Mouse (Mus musculus): ENCODE results near the gene Tle6.

Tle6 gene

DNA sequence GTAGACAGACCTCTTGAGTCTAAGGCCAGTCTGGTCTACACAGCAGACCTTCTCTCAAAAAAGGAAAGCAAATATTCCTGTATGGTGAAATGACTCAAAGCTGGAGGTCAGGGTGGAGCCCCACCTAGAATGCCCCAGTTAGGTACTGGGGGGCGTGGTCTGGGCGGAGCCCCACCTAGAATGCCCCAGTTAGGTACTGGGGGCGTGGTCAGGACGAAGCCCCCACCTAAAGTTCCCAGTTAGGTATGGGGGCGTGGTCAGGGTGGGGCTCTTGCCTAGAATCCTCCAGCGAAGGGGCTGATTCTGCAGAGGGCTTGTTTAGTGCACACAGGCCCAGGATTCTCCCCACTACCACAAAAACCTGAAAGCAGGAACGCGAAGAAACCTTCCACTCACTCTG, 22.6 kb upstream of the Tle6 start:
- DNase-seq (ENCODE audit: low read depth), result no peak

DNA sequence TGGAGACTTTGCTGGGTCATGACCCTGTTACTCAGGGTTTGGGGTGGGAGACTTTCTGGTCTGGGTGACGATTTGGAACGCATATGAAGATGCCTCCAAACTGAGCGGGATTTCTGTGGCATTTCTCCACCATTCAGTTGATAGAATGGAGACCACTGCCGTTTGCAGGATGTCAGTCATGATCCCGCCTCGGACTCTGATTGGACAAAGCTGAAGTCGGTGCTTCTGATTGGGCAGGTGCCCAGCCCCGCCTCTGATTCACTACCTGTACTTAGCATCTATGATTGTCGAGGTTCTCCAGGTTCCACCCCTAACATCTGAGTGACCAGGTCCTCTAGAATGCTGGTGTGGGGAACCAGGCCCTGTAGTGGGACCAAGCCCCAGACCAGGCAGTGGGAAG, 19.9 kb upstream of the Tle6 start:
- DNase-seq (ENCODE audit: low read depth), result no peak

DNA sequence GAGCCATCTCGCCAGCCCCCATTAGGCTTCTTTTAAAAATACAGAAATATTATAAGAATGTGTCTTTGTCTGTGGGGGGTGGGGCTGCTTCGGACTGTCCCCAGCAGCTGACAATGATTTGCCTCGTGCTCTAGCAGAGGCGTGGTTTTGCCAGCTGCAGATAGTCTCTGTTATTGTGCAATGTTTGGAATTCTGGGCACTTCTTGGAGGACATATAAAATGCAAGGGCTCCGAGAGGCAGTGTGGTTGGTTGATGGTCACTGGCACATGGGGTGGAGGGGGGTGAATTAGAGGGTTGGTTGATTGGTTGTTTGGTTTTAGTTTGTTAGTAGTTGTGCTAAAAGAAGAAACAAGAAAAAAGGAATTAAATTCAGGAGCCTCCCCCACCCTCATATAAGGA, 19.1 kb upstream of the Tle6 start:
- no peak for DNase-seq (ENCODE audit: low read depth)

DNA sequence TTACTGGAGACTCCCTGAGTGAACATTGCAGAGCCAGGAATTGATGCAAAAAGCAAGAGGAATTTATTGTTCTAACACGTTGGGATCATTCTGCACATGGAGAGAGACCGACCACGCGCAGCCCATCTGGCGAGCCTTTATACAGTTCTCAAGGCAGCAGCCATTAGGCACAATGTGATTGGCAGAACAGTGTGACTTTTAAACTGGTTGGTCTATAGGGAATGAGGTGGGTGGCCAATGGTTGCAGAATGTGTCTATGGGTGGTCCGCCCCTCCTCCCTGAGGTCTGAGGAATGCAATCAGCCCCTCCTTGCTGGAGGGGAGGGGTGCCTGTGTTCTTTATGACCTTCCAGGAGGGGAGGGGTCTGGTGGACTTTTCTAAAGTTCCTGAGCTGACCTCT, 14.6 kb upstream of the Tle6 start:
- no peak for DNase-seq (ENCODE audit: low read depth)

DNA sequence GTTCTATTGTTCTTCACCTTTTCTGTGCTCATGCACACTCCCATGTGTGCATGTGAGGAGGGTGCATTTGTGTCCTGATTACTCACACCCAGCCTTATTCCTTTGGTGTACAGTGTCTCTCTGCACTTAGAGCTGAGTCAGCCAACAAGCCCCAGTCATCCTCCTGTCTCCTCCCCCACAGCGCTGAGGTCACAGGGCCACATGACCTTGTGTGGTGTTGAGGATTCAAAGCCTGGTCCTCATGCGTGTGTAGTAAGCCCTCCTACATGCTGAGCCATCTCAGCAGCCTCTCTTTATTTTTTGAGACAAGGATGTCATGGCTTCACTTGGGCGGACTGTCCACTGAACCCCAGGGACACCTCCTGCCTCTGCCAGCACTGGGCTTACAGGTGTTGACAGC, 11.9 kb upstream of the Tle6 start:
- DNase-seq (ENCODE audit: low read depth), result no peak

DNA sequence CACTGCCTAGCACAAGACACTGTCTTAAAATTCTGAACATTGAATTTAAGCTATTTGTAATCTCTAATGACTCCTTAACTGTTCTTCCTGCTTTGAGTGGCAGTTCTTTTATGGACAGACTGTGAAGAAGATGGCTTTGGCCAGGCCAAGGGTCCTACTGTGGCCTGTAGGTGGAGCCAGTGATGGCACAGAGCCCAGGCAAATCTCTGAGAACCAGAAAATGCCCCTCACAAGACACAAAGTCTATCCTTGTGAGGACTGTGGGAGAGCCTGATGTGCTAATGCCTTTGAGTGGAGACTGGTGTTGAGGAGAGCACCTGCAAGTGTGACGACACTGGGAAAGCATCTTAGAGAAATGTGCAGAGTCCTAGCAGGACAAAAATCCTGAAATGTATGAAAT, 7.4 kb upstream of the Tle6 start:
- no peak for DNase-seq (ENCODE audit: low read depth)

DNA sequence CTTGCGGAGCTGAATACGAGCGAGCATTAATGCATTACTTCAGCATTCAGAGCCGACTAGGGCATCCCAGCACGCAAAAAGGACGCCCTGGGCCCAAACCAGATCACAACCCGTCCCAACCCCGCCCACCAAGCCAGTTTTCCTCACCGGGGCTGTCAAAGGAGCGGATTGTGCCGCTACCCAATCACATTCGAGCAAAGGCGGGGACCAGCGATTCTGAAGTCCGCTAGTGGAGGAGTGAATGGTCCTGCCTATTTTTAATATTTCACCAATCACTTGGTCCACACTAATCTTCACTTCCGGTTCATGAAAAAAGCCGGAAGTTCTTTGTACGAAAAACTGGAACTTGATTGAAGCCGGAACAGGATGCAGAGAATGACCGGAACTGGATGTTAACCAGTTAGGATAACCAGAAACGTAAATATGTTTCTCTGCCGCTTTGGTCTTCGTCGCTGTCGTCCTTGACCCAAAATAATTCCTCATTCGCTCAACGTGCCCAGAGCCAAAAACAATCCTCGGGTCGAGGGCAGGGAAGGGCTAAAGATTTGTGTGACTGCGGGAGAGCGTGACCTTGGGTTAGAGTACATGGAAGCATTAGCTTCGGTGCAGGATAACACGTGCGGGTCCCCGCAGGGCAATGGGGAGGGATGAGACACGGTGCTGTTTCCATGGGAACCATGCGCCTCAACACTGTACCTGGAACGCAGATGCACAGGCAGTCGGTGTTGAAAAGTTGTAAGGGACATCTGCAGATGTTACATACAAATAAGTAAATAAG, 5.3 kb upstream of the Tle6 start, which contains the start of gene BC025920:
Gene BC025920, plus strand, starts transcription at position 297 of the 778 bp plus-strand sequence.
- peak; percentile 97 for DNase-seq (ENCODE audit: low read depth)

DNA sequence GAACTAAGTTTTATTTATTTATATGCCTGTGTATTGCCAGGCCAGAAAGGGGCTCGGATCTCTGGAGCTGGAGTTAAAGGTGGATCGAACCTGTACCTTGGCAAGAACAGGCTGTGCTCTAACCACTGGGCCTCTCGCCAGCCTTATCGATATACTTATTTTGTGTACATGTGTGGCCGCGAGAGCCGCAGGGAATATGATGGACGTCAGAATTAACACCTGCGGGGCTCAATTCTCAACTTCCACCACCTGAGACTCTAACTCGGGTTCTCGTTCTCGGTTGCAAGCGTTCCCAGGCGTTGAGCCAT, 4.7 kb upstream of the Tle6 start:
- no peak for DNase-seq (ENCODE audit: low read depth)

DNA sequence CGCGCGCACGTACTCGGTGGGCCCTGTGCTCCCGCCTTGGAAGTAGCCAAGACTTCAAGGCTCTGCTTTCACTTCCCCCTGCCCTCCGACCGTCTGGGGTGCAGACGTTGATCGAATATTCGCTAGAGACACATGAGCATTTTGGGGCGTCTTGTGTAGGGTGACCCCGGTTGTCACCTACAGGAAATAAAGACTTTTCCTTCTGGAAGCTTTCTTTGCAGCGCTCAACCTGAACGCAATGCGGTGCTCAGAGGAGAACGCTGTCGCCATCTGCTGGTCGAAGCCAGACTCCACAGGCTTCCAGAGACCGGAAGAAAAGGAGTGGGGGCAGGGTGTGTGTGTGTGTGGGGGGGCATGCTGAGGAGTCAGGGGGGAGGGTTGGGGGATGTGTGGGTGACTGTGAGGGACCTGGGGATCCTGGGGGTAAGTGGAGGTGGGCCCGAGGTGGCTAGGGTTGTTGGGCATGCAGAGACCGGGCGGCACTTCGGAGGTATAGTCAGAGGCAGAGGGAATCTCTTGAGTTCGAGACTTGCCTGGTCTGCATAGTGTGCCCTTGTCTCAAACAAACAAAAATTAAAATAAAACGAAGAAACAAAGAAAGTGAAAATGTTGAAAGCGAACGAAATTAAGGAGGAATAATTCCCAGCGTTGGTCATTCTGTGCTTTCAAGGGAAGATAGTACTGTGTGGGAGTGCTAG, 4.2 kb upstream of the Tle6 start:
- DNase-seq (ENCODE audit: low read depth), result peak; percentile 92

DNA sequence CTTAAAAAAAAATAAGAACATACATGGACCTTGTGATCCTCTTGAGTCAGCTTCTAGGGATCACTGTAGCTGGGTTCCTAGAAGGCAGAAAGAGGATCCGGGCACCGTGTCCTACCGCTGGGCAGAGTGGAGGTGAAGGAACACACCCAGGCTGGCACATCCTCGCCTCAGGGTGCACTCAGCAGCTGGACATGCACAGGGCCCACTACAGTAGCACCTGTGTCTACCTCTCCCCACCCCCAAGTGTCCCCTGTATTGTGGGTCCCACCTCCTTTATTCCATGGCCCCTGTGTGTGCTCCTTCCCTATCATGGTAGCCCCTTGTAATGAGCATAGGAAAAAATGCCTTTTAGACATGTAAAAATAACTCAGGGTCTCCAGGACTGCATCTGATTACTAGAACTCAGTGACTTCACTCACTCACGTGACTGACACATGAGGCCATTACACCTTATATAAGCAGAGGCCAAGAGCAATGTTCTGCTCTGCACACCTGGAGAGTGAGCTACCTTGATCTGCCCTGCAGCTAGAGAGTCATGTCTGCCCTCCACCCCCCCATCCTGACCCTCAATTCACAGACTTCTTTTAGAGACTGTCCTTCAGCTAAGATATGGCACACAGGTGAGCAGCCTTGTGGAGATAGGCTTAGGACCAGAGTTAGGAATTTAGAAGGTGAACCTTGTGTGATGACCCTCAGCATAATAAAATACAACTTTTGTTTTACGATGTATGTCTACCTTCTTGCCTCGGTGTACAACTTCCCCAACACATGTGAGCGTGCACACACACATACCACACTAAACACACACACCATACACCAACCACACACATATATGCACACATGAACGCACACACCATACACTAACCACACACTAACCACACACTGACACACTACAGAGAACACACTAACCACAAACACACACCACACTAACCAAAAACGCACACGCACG, 3.4 kb upstream of the Tle6 start:
- no peak for DNase-seq (ENCODE audit: low read depth)

DNA sequence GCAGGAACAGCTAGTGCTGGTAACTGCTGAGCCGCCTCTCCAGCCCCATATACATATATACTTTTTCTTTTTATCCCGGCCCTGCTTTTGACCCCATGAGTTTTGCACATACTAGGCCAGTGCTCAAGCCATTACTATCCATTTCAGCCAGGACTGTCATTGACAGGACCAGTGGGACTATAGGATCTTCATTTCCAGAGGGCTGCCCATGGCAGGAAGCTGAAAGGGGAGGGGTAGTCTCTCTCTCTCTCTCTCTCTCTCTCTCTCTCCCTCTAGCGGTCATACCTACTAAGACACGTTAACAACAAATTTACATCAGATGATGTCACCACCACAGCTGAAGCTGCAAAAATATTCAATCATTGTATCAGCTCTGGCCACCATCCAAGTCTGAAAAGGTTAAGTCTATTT, 1.9 kb upstream of the Tle6 start:
- DNase-seq (ENCODE audit: low read depth), result peak; percentile 62

DNA sequence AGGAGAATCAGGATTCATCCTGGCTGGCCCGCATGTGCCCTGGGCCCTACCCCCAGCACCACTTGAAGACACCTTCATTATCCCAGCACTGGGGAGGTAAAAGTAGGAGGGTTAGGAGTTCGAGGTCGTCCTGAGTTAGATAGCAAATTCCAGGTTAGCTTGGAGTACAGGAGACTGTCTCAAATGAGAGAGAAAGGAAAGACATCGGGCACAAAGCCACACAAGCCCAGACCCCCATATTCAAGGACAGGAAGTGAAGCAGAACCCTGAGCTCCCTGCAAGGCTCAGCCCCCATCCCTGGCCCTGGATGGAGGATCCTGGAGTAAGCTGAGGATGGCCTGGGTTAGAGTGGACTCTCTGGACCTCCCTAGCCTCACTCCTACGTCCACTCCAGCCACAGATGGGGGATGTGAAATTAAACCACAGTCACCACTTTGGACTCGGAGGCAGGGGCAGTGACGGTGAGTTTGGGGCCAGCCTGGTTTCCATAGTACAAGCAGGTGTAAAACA, 578 bp upstream of the Tle6 start:
- DNase-seq (ENCODE audit: low read depth), result no peak

DNA sequence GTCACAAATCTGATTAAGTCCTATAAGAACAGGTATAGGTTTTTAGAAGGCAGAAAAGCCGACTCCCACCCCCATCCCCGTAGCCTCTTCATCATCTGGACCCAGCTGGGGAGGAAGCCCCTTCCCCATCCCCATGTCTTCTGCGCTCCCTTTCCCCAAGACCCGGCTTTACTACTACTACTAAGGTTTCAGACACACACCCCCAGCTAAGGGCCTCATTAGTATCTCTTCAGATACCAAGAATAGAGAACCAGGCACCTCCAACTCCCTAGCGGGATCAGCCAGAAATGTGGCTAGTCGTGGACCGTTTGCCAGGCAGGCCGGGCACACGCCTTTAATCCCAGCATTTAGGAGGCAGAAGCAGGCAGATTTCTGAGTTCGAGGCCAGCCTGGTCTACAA, 777 bp downstream of the Tle6 start:
- DNase-seq (ENCODE audit: low read depth), result no peak

DNA sequence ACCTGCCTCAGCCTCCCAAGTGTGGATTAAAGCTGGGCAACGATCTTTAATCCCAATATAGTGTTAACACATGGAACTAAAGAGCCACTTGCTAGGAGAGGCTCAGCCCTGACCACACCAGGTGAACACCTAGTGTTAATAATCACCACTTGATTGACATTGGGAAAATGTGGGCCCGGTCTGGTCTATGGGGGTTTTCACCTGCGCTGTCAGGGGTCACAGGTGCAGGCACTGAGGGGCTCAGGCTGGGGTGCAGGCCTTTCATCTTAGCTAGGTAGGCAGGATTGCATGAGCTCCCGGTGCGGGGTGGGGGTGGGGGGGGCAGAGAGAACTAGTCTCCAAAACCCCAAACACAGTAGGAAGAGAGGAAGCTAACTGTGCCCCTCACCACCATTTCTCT, 1.2 kb downstream of the Tle6 start:
- no peak for DNase-seq (ENCODE audit: low read depth)

DNA sequence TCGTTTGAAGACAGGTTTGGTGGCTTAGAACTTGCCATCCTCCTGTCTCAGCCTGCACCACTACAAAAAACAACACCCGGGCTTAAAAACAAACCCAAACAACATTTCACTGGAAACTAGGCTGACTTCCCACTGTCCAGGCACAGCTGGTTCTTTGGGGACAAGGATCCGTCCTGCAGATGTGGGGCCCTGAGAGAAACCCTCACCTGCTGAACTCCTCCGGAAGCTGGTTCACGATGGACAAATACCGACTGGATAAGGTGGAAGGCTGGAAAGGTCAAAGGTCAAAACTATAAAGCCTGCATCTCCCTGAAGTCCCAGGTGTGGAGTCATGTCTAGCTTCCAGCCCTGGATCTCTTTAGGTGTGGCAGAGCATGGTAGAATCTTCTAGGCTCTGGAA, 2.0 kb downstream of the Tle6 start:
- DNase-seq (ENCODE audit: low read depth), result no peak

DNA sequence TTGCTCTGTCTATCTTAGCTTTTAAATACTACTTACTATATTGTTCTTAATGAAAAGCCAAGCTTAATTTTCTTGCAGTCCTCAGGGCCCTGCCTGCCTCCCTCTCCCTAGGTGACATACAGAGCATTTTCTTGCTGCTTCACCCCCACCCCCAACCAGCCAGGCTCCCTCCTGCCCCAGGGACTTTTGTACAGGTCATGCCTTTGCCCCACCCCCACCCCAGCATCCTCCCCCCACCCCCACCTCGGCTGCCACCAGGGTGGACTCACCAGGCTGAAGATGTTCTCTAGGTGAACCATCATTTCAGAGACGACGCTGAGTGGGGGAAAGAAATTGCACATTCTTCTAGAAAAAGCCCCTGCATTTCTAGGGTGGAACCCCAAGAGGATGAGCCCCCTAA, 2.5 kb downstream of the Tle6 start:
- DNase-seq (ENCODE audit: low read depth), result no peak

DNA sequence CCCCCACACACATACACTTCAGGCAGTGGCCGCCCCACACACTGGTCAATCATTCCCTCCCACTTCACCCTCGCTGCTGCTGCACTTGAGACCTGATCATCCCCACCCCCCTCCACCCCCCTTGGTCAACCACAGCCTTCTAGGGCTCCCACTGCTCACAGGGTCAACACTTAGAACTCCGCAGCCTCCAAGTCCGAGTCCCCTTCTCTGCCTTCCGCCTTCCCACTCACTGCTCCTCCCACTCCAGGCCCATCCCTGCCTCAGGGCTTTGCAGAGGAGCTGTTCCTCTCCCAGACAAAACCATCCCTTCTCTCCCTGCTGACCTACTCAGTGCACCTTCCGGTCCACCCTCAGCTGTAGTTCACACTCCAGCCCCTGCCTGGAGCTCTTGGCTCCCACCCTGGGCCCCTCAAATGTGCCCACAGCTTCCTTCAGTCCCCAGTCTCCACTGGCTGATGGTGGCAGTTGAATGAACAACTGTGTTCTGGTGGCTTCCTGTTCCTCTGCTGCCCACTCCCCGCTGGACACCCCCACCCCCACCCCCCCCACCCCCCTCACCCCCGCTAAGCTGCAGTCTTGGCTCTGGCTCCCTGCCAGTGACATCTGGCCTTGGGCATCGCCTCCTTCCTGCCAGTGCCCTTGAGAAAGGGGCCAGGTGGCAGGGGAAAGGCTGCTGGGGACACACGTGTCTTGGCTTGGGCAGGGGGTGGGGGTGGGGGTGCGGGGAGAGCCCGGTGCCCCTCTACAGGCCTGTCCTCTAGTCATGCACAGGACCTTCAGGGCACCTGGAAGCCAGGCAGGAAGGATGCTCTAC, 3.5 kb downstream of the Tle6 start:
- DNase-seq (ENCODE audit: low read depth), result no peak

DNA sequence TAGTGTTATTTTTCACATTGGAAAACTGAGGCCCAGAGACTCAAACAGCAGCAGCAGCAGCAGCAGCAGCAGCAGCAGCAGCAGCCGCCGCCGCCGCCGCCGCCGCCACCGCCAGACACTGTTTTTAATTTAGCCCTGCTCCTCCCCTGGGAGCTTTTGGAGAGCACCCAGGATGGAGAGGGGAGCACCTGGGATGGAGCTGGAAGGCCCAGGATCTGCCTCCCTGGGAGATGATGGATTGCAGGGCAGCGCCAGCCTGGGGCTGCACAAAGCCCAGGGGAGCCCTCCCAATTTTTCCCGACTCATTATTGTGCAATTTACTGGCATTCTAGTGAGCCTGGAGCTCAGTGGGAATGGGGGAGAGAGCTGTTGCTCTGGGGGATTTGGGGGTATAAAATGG, 4.3 kb downstream of the Tle6 start:
- no peak for DNase-seq (ENCODE audit: low read depth)

DNA sequence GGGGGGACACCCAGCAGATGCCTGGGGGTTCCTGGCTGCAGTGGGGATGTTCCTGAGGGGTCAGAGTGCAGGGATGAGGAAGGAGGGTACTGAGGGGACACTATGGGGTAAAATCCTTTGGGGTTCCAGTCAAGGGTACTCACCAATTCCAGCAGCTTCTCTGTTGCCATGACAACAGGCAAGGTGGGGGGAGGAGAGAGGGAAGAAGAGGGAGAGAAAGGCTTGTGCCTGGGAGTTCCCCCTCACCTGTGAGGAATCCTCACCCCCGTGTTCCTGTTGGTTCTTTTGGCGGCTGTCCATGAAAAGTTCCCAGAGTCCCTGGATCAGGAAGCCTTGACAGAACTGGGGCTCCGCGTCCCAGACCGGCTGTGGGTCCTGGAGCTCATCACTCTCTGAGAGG, 5.3 kb downstream of the Tle6 start:
- DNase-seq (ENCODE audit: low read depth), result no peak

DNA sequence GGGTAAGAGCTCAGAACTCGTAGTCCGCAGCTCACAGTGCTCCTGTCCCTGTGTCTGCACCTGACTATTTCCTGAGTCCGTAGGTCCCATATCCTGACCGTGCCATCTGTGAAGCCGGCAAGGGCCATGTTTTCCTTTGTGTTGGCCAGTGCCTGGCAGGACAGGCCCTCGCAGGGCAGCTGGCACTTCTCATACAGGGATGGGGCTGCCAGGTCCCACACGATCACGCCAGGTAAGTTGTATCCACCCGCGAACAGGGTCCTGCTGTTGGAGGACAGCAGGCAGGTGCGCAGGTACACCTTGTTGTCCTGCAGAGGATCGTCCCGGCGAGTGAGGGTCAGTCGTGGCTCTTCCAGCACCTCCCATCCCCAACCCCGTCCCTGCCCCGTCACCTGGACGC, 6.9 kb downstream of the Tle6 start:
- DNase-seq (ENCODE audit: low read depth), result no peak

DNA sequence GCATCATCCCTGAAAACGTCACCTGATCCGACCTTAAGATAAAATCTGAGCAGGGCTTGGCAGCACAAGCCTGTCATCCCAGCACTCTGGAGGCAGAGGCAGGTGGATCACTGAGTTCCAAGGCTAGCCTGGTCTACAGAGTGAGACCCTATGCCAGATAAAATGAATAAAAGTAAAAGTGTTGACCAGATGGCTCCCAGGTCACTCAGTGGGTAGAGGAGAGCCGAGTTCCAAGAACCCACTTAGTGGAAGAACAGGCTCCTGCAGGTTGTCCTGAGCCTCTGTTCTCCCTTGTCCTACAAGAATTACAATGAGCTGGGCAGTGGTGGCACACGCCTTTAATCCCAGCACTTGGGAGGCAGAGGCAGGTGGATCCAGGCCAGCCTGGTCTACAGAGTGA, 7.7 kb downstream of the Tle6 start:
- no peak for DNase-seq (ENCODE audit: low read depth)

DNA sequence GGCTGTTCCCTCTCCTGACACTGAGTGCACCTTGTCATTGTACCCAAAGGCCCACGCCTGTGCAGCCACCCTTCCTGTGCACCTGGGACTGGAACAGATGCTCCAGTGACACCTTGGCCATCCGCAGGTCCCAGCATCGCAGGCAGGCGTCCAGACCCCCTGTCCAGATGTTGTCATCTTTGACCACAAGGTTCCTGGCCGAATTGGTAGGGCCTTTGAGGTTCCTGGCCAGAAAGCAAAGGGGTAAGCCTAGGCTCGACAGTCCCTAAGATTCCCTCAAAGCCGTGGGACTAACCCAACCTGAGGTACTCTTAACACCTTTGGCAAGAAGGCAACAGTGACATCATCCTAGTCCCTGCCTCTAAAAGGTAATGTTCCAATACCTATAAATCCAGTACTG, 8.2 kb downstream of the Tle6 start:
- DNase-seq (ENCODE audit: low read depth), result no peak
